Mouse (Mus musculus): Measurements from ENCODE around the gene Lta. TPM values are rescaled to one million over a fixed set of nuclear protein-coding genes. Genes with fewer than 3 reads are reported as not detected.

Gene Lta
- polyA plus RNA-seq, 1 experiment from 2014 or later = 0.85 TPM

GRCm38 (mm10) chr17:35202442-35202841 lies 2.7 kb downstream of the Lta start:
- Histone ChIP-seq H3K4me1 (replicated peaks; ENCODE audit: control insufficient read depth, insufficient read depth, low read length) (no peaks in the 10 kb centered on the region), H3K4me2 (ENCODE audit: low read length) (no peak overlapping the region), H3K27me3 (replicated peaks; ENCODE audit: control insufficient read depth, insufficient read depth, low read length) (peaks cover 24% of the 10 kb centered on the region; the same call in 1 of the 2 replicates), H3K27ac (ENCODE audit: low read depth) (no peak overlapping the region), H3K9me3 (ENCODE audit: control insufficient read depth, low read length) (no peaks in the 10 kb centered on the region), H3K9ac (ENCODE audit: low read length) (no peak overlapping the region), H3K4me3 (ENCODE audit: low read depth, low read length) (no peak overlapping the region), H3K36me3 (ENCODE audit: control insufficient read depth, insufficient read depth, low read length) (no peaks in the 10 kb centered on the region)
- no peak for ATAC-seq (replicated peaks; ENCODE audit: low FRiP score, low TSS enrichment, low read depth)
- 65% methylated on average over 4 of the region's 4 CpGs for WGBS
- DNase-seq (ENCODE audit: low spot score) = no peak

- Histone ChIP-seq H3K4me1 (replicated peaks; ENCODE audit: control insufficient read depth, insufficient read depth, low read length) (no peaks in the 10 kb centered on the region), H3K27ac (ENCODE audit: low read depth) (no peak within 1 kb of the TSS), H3K27me3 (replicated peaks; ENCODE audit: control insufficient read depth, insufficient read depth, low read length) (peaks cover 29% of the 10 kb centered on the region), H3K9me3 (ENCODE audit: control insufficient read depth, low read length) (no peaks in the 10 kb centered on the region), H3K4me3 (ENCODE audit: low read depth, low read length) (no peak within 1 kb of the TSS), H3K4me2 (ENCODE audit: low read length) (peak within 1 kb of the TSS; percentile 22; the same call in 1 of the 2 replicates), H3K9ac (ENCODE audit: low read length) (no peak within 1 kb of the TSS), H3K36me3 (ENCODE audit: control insufficient read depth, insufficient read depth, low read length) (no peaks in the 10 kb centered on the region)
- ATAC-seq (replicated peaks; ENCODE audit: low FRiP score, low TSS enrichment, low read depth) (no peak), DNase-seq (ENCODE audit: low spot score) (no peak)
- 29% methylated on average over 13 of the region's 13 CpGs for WGBS
Observed at GRCm38 (mm10) chr17:35201787-35202186, 3.4 kb downstream of the Lta start, which contains the start of gene Tnf. TSS of gene Tnf (minus strand) at chr17:35202007.

- Histone ChIP-seq H3K4me2 (ENCODE audit: low read length) (no peak overlapping the region), H3K27me3 (replicated peaks; ENCODE audit: control insufficient read depth, insufficient read depth, low read length) (peaks cover 35% of the 10 kb centered on the region), H3K27ac (ENCODE audit: low read depth) (no peak overlapping the region), H3K4me3 (ENCODE audit: low read depth, low read length) (no peak overlapping the region), H3K9ac (ENCODE audit: low read length) (no peak overlapping the region), H3K36me3 (ENCODE audit: control insufficient read depth, insufficient read depth, low read length) (no peaks in the 10 kb centered on the region), H3K4me1 (replicated peaks; ENCODE audit: control insufficient read depth, insufficient read depth, low read length) (peaks cover 3% of the 10 kb centered on the region; the same call in 1 of the 2 replicates), H3K9me3 (ENCODE audit: control insufficient read depth, low read length) (no peaks in the 10 kb centered on the region)
- DNase-seq (ENCODE audit: low spot score) (no peak), ATAC-seq (replicated peaks; ENCODE audit: low FRiP score, low TSS enrichment, low read depth) (no peak)
- WGBS = 69% methylated on average over 11 of the region's 11 CpGs
Observed at GRCm38 (mm10) chr17:35201128-35201527, 4.0 kb downstream of the Lta start.

GRCm38 (mm10) chr17:35200398-35200797 lies 4.8 kb downstream of the Lta start:
- WGBS = 86% methylated on average over 11 of the region's 11 CpGs
- Histone ChIP-seq H3K27me3 (replicated peaks; ENCODE audit: control insufficient read depth, insufficient read depth, low read length) (peaks cover 39% of the 10 kb centered on the region), H3K4me3 (ENCODE audit: low read depth, low read length) (no peak overlapping the region), H3K4me1 (replicated peaks; ENCODE audit: control insufficient read depth, insufficient read depth, low read length) (peaks cover 7% of the 10 kb centered on the region; the same call in 1 of the 2 replicates), H3K4me2 (ENCODE audit: low read length) (no peak overlapping the region), H3K36me3 (ENCODE audit: control insufficient read depth, insufficient read depth, low read length) (no peaks in the 10 kb centered on the region), H3K9ac (ENCODE audit: low read length) (no peak overlapping the region), H3K27ac (ENCODE audit: low read depth) (no peak overlapping the region), H3K9me3 (ENCODE audit: control insufficient read depth, low read length) (no peaks in the 10 kb centered on the region)
- ATAC-seq (replicated peaks; ENCODE audit: low FRiP score, low TSS enrichment, low read depth) (no peak), DNase-seq (ENCODE audit: low spot score) (no peak)

GRCm38 (mm10) chr17:35198946-35199345 lies 6.2 kb downstream of the Lta start:
- ATAC-seq (replicated peaks; ENCODE audit: low FRiP score, low TSS enrichment, low read depth) (no peak), DNase-seq (ENCODE audit: low spot score) (no peak)
- Histone ChIP-seq H3K4me1 (replicated peaks; ENCODE audit: control insufficient read depth, insufficient read depth, low read length) (peaks cover 17% of the 10 kb centered on the region; the same call in 1 of the 2 replicates), H3K4me2 (ENCODE audit: low read length) (no peak overlapping the region), H3K4me3 (ENCODE audit: low read depth, low read length) (no peak overlapping the region), H3K9me3 (ENCODE audit: control insufficient read depth, low read length) (no peaks in the 10 kb centered on the region), H3K9ac (ENCODE audit: low read length) (no peak overlapping the region), H3K27ac (ENCODE audit: low read depth) (no peak overlapping the region), H3K27me3 (replicated peaks; ENCODE audit: control insufficient read depth, insufficient read depth, low read length) (peaks cover 46% of the 10 kb centered on the region), H3K36me3 (ENCODE audit: control insufficient read depth, insufficient read depth, low read length) (no peaks in the 10 kb centered on the region)
- WGBS = 32% methylated on average over 8 of the region's 8 CpGs

- Histone ChIP-seq H3K36me3 (ENCODE audit: control insufficient read depth, insufficient read depth, low read length) (no peaks in the 10 kb centered on the region), H3K4me3 (ENCODE audit: low read depth, low read length) (no peak overlapping the region), H3K9me3 (ENCODE audit: control insufficient read depth, low read length) (no peaks in the 10 kb centered on the region), H3K27ac (ENCODE audit: low read depth) (no peak overlapping the region), H3K4me1 (replicated peaks; ENCODE audit: control insufficient read depth, insufficient read depth, low read length) (peaks cover 19% of the 10 kb centered on the region; the same call in 1 of the 2 replicates), H3K27me3 (replicated peaks; ENCODE audit: control insufficient read depth, insufficient read depth, low read length) (peaks cover 42% of the 10 kb centered on the region), H3K4me2 (ENCODE audit: low read length) (no peak overlapping the region), H3K9ac (ENCODE audit: low read length) (no peak overlapping the region)
- 54% methylated on average over 7 of the region's 7 CpGs for WGBS
- DNase-seq (ENCODE audit: low spot score) = no peak
- no peak for ATAC-seq (replicated peaks; ENCODE audit: low FRiP score, low TSS enrichment, low read depth)
Observed at GRCm38 (mm10) chr17:35198029-35198428, 7.1 kb downstream of the Lta start.

GRCm38 (mm10) chr17:35197126-35197525 lies 8.0 kb downstream of the Lta start:
- DNase-seq (ENCODE audit: low spot score) (no peak), ATAC-seq (replicated peaks; ENCODE audit: low FRiP score, low TSS enrichment, low read depth) (no peak)
- Histone ChIP-seq H3K4me1 (replicated peaks; ENCODE audit: control insufficient read depth, insufficient read depth, low read length) (peaks cover 19% of the 10 kb centered on the region; the same call in 1 of the 2 replicates), H3K4me3 (ENCODE audit: low read depth, low read length) (no peak overlapping the region), H3K4me2 (ENCODE audit: low read length) (no peak overlapping the region), H3K27me3 (replicated peaks; ENCODE audit: control insufficient read depth, insufficient read depth, low read length) (peaks cover 42% of the 10 kb centered on the region), H3K36me3 (ENCODE audit: control insufficient read depth, insufficient read depth, low read length) (no peaks in the 10 kb centered on the region), H3K27ac (ENCODE audit: low read depth) (no peak overlapping the region), H3K9me3 (ENCODE audit: control insufficient read depth, low read length) (no peaks in the 10 kb centered on the region), H3K9ac (ENCODE audit: low read length) (no peak overlapping the region)
- 35% methylated on average over 5 of the region's 6 CpGs for whole genome bisulfite sequencing

- Histone ChIP-seq H3K4me3 (ENCODE audit: low read depth, low read length) (peak overlapping the region; percentile 26), H3K4me2 (ENCODE audit: low read length) (peak overlapping the region; percentile 60), H3K4me1 (replicated peaks; ENCODE audit: control insufficient read depth, insufficient read depth, low read length) (peaks cover 19% of the 10 kb centered on the region; the same call in 1 of the 2 replicates), H3K36me3 (ENCODE audit: control insufficient read depth, insufficient read depth, low read length) (no peaks in the 10 kb centered on the region), H3K27ac (ENCODE audit: low read depth) (no peak overlapping the region), H3K9ac (ENCODE audit: low read length) (no peak overlapping the region; the same call in 1 of the 2 replicates), H3K27me3 (replicated peaks; ENCODE audit: control insufficient read depth, insufficient read depth, low read length) (peaks cover 36% of the 10 kb centered on the region), H3K9me3 (ENCODE audit: control insufficient read depth, low read length) (no peaks in the 10 kb centered on the region)
- 32% methylated on average over 9 of the region's 9 CpGs for WGBS
- DNase-seq (ENCODE audit: low spot score) (no peak), ATAC-seq (replicated peaks; ENCODE audit: low FRiP score, low TSS enrichment, low read depth) (0 out of 2 replicates have a peak, but pooled peaks have one; percentile 12)
Observed at GRCm38 (mm10) chr17:35196321-35196641, 8.9 kb downstream of the Lta start.

GRCm38 (mm10) chr17:35195631-35196320 lies 9.4 kb downstream of the Lta start:
- no peaks in the 10 kb centered on the region for H3K9me3 ChIP-seq (ENCODE audit: control insufficient read depth, low read length)
- ATAC-seq (replicated peaks; ENCODE audit: low FRiP score, low TSS enrichment, low read depth) (peak; percentile 77), DNase-seq (ENCODE audit: low spot score) (peak; percentile 88)
- peak overlapping the region; percentile 60 for H3K4me2 ChIP-seq (ENCODE audit: low read length)
- WGBS = 1% methylated on average over 64 of the region's 66 CpGs
- no peak overlapping the region; the same call in 1 of the 2 replicates for H3K9ac ChIP-seq (ENCODE audit: low read length)
- H3K27me3 ChIP-seq (replicated peaks; ENCODE audit: control insufficient read depth, insufficient read depth, low read length) = peaks cover 31% of the 10 kb centered on the region
- H3K27ac ChIP-seq (ENCODE audit: low read depth) = no peak overlapping the region
- H3K4me3 ChIP-seq (ENCODE audit: low read depth, low read length) = peak overlapping the region; percentile 26
- H3K4me1 ChIP-seq (replicated peaks; ENCODE audit: control insufficient read depth, insufficient read depth, low read length) = peaks cover 19% of the 10 kb centered on the region; the same call in 1 of the 2 replicates
- H3K36me3 ChIP-seq (ENCODE audit: control insufficient read depth, insufficient read depth, low read length) = no peaks in the 10 kb centered on the region
